Mouse (Mus musculus): ENCODE measurements around the gene Tmco4. TPM values are rescaled to one million over a fixed set of nuclear protein-coding genes. Genes with fewer than 3 reads are reported as not detected.
"Not testable (repeated sequence)": the region's sequence is repeated elsewhere in the genome, so short reads cannot be mapped to it uniquely, and the experiment has no call there.

Gene Tmco4
- polyA plus RNA-seq, 1 experiment, result 3.2 TPM

DNA sequence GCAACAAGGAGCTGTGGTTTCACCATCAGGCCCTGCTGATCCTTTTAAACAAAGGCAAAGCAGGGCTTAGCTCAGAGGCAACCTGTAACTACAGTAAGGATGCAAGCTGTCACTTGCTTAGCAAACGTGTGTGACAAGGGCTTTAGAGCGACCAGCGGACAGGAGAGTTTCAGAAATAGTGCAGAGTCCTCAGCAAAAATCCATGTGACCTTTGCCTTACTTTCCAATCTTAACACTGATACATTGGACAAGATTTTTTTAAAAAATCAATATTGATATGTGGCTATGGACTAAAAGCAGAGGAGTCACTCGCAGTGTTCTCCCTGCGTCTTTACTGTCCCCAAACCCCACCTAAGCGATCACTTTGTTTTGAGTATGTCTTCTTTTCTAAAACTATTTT lies 1.3 kb upstream of the Tmco4 start:
- no peak for TF ChIP-seq GATA1 (IDR thresholded peaks at IDR 0.05; ENCODE audit: borderline replicate concordance, low read length)
- no peak for TF ChIP-seq FLI1 (IDR thresholded peaks at IDR 0.05; ENCODE audit: low read length)
- Histone ChIP-seq H3K9me3 (no peaks in the 10 kb centered on the region), H3K36me3 (replicated peaks; ENCODE audit: low read length) (no peaks in the 10 kb centered on the region), H3K4me1 (peaks cover 13% of the 10 kb centered on the region), H3K4me3 (replicated peaks) (no peak overlapping the region), H3K27me3 (replicated peaks) (peaks cover 22% of the 10 kb centered on the region)

DNA sequence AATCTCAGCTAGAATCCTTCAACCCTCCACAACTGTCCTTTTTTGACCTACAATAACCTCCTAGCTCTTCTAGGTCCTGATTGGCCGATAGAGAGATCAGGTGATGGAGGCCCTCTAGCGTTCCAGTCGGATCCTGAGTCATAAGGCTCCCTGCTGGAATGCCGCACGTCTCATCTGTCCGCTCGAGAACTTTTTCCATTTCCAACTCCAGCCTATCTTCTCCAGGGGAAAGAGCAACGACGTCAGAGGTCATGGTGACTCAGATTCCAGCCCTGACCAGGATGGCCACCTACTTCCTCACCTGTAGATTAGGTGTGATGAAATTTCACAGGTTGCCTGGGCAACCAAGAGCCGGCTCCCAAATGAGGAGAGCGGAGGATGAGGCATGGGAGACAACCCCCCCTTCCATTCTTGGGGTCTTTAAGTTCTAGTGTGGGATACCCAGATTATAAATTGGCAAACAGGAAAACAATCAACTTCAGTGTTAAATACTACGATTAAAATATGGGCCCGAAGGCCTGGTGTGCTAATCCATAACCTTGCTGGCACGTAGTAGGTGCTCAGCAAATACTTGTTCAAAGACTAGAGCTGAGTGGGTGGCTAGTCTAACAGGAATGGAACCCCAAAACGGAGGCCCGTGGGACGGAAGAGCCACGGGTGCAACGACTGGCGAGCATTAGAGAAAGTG lies 405 bp upstream of the Tmco4 start:
- H3K4me1 ChIP-seq, result peaks cover 13% of the 10 kb centered on the region

DNA sequence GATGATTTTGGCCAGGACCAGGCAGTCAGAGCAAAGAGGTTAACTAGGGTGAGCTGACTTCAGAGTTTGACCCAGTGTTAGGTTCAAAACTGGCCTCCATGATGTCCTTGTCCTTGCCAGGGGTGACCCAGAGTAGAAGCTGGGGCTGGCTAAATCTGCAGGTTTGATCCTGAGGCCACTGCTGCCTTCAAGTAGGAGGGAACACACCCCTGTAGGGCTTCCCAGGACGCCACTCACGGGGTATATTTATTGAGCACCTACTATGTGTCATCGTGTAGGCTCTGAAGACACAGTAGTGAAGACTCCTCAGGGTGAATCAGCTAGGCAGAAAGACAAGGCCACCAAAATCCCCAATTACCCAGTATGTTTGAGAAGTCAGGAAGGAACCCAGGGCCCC lies 1.0 kb downstream of the Tmco4 start:
- TF ChIP-seq GATA1 (IDR thresholded peaks at IDR 0.05; ENCODE audit: borderline replicate concordance, low read length) (no peak), FLI1 (IDR thresholded peaks at IDR 0.05; ENCODE audit: low read length) (no peak)
- Histone ChIP-seq H3K4me3 (replicated peaks) (peak overlapping the region; percentile 95), H3K36me3 (replicated peaks; ENCODE audit: low read length) (no peaks in the 10 kb centered on the region), H3K27me3 (replicated peaks) (peaks cover 14% of the 10 kb centered on the region), H3K4me1 (peaks cover 13% of the 10 kb centered on the region), H3K9me3 (no peaks in the 10 kb centered on the region)

More for the DNA sequence above, 405 bp upstream of the Tmco4 start:
- H3K4me3 ChIP-seq (replicated peaks), result peak overlapping the region; percentile 95
- H3K27me3 ChIP-seq (replicated peaks), result peaks cover 21% of the 10 kb centered on the region
- H3K9me3 ChIP-seq, result no peaks in the 10 kb centered on the region
- H3K36me3 ChIP-seq (replicated peaks; ENCODE audit: low read length), result no peaks in the 10 kb centered on the region
- TF ChIP-seq FLI1 (IDR thresholded peaks at IDR 0.05; ENCODE audit: low read length) (no peak), GATA1 (IDR thresholded peaks at IDR 0.05; ENCODE audit: borderline replicate concordance, low read length) (no peak)

DNA sequence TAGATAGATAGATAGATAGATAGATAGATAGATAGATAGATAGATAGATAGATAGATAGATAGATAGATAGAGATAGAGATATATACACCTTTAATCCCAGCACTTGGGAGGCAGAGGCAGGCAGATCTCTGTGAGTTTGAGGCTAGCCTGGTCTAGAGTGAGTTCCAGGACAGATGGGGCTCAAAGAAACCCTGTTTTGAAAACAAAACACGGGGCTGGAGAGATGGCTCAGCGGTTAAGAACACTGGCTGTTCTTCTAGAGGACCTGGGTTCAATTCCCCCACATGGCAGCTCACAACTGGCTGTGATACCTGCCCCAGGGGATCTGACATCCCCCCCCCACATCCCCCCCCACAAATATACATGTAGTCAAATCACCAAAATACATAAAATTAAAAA lies 1.9 kb downstream of the Tmco4 start:
- H3K9me3 ChIP-seq; H3K4me3 ChIP-seq (replicated peaks); H3K36me3 ChIP-seq (replicated peaks; ENCODE audit: low read length): not testable (repeated sequence)
- Histone ChIP-seq H3K27me3 (replicated peaks) (peaks cover 10% of the 10 kb centered on the region), H3K4me1 (peaks cover 13% of the 10 kb centered on the region)

DNA sequence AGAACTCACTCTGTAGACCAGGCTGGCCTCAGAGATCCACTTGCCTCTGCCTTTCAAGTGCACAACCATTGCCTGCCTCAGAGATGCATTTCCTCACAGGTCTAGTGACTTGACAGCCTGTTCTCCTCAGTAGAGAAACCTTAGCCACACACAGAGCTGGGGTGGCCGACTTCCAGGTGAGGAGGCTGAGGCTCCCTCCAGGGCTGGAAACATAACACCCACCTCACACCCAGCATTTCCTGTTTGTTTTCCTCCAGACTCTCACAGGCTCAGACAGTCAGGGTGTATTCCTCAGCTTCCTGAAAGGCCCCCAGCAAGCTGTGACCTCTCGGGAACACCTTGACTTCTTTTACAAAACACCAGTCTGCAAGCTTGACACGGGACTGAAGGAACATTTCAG lies 2.5 kb downstream of the Tmco4 start:
- Histone ChIP-seq H3K4me1 (peaks cover 13% of the 10 kb centered on the region), H3K27me3 (replicated peaks) (peaks cover 10% of the 10 kb centered on the region), H3K9me3 (no peaks in the 10 kb centered on the region), H3K36me3 (replicated peaks; ENCODE audit: low read length) (no peaks in the 10 kb centered on the region), H3K4me3 (replicated peaks) (no peak overlapping the region)
- TF ChIP-seq GATA1 (IDR thresholded peaks at IDR 0.05; ENCODE audit: borderline replicate concordance, low read length), result no peak
- TF ChIP-seq FLI1 (IDR thresholded peaks at IDR 0.05; ENCODE audit: low read length), result no peak

- Histone ChIP-seq H3K27me3 (replicated peaks) (peaks cover 8% of the 10 kb centered on the region), H3K4me1 (peaks cover 13% of the 10 kb centered on the region), H3K4me3 (replicated peaks) (no peak overlapping the region), H3K36me3 (replicated peaks; ENCODE audit: low read length) (no peaks in the 10 kb centered on the region), H3K9me3 (no peaks in the 10 kb centered on the region)
- TF ChIP-seq GATA1 (IDR thresholded peaks at IDR 0.05; ENCODE audit: borderline replicate concordance, low read length), result no peak
- no peak for TF ChIP-seq FLI1 (IDR thresholded peaks at IDR 0.05; ENCODE audit: low read length)
Observed at GRCm38 (mm10) chr4:138976046-138976445, 3.4 kb downstream of the Tmco4 start.

GRCm38 (mm10) chr4:138980021-138980420 lies 7.3 kb downstream of the Tmco4 start:
- no peak for TF ChIP-seq FLI1 (IDR thresholded peaks at IDR 0.05; ENCODE audit: low read length)
- no peak for TF ChIP-seq GATA1 (IDR thresholded peaks at IDR 0.05; ENCODE audit: borderline replicate concordance, low read length)
- H3K27me3 ChIP-seq (replicated peaks), result peaks cover 13% of the 10 kb centered on the region
- H3K9me3 ChIP-seq, result peaks cover 11% of the 10 kb centered on the region
- H3K4me3 ChIP-seq (replicated peaks), result no peak overlapping the region
- H3K36me3 ChIP-seq (replicated peaks; ENCODE audit: low read length), result no peaks in the 10 kb centered on the region
- H3K4me1 ChIP-seq, result no peaks in the 10 kb centered on the region

- no peak for TF ChIP-seq GATA1 (IDR thresholded peaks at IDR 0.05; ENCODE audit: borderline replicate concordance, low read length)
- no peak for TF ChIP-seq FLI1 (IDR thresholded peaks at IDR 0.05; ENCODE audit: low read length)
- H3K36me3 ChIP-seq (replicated peaks; ENCODE audit: low read length), result no peaks in the 10 kb centered on the region
Observed at GRCm38 (mm10) chr4:138980771-138981420, 8.2 kb downstream of the Tmco4 start.

DNA sequence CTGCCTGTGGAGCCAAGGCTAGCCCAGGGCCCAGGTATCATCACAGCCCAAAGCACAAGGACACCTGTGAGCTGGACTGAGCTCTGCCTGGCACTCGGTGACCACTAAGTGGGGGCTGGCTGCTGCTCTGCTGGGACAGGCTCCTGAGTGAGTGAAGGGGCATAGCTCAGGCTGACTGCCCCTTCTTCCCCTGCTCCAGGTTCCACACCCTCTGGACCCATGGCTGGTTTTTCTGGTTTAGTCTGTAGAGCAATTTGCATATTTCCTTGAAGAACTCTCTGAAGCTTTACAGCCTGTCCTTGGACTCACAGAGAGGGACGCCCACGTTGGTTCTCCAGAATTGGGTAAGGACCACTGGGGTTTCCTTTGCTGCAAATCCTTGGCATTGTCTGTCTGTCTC lies 10.7 kb downstream of the Tmco4 start:
- Histone ChIP-seq H3K36me3 (replicated peaks; ENCODE audit: low read length) (no peaks in the 10 kb centered on the region), H3K9me3 (peaks cover 12% of the 10 kb centered on the region), H3K4me3 (replicated peaks) (no peak overlapping the region), H3K4me1 (no peaks in the 10 kb centered on the region), H3K27me3 (replicated peaks) (peaks cover 5% of the 10 kb centered on the region)
- TF ChIP-seq GATA1 (IDR thresholded peaks at IDR 0.05; ENCODE audit: borderline replicate concordance, low read length) (no peak), FLI1 (IDR thresholded peaks at IDR 0.05; ENCODE audit: low read length) (no peak)

More at GRCm38 (mm10) chr4:138980771-138981420, 8.2 kb downstream of the Tmco4 start:
- Histone ChIP-seq H3K4me1 (no peaks in the 10 kb centered on the region), H3K27me3 (replicated peaks) (peaks cover 13% of the 10 kb centered on the region), H3K9me3 (peaks cover 12% of the 10 kb centered on the region), H3K4me3 (replicated peaks) (no peak overlapping the region)

DNA sequence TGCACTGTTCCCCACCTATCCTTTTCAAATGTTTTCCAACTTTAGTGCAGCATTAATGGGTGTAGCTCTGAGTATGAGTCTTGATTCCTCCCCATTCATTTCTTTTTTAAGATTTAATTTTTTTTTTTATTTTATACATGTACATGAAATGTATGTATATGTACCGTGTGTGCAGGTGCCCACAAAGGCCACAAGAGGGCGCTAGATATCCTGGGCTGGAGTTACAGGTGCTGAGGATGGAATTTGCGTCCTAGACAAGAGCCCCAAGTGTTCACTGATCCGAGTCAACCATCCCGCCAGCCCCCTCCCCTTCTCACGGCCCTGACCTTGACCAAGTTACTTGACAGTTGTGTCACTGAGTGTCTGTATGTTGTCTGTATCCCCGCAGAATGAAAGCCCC lies 12.1 kb downstream of the Tmco4 start:
- Histone ChIP-seq H3K27me3 (replicated peaks) (peaks cover 5% of the 10 kb centered on the region), H3K36me3 (replicated peaks; ENCODE audit: low read length) (no peaks in the 10 kb centered on the region)
- no peak for TF ChIP-seq FLI1 (IDR thresholded peaks at IDR 0.05; ENCODE audit: low read length)
- no peak for TF ChIP-seq GATA1 (IDR thresholded peaks at IDR 0.05; ENCODE audit: borderline replicate concordance, low read length)

More for the DNA sequence above, 12.1 kb downstream of the Tmco4 start:
- Histone ChIP-seq H3K4me1 (no peaks in the 10 kb centered on the region), H3K4me3 (replicated peaks) (no peak overlapping the region), H3K9me3 (peaks cover 12% of the 10 kb centered on the region)
